Mouse (Mus musculus) CH12.LX (cell line): ENCODE results near the gene Cul9. TPM values are rescaled to one million over a fixed set of nuclear protein-coding genes. Genes with fewer than 3 reads are reported as not detected.
"Not testable (repeated sequence)": the region's sequence is repeated elsewhere in the genome, so short reads cannot be mapped to it uniquely, and the experiment has no call there.

ENCODE experiments used
- DNase-seq: peaks from one replicate; pipeline ENCODE4 v3.0.0-alpha.2; 2013; ENCODE audit errors: extremely low read depth
- H3K27ac ChIP-seq: 2 replicates; pipeline ENCODE4 v1.5.1; 2012; ENCODE audit warnings: low read depth, mild to moderate bottlenecking, control low read depth, moderate library complexity; ENCODE audit not compliant: insufficient read depth
- H3K27me3 ChIP-seq: replicated peaks from 2 replicates; pipeline ENCODE3; 2012; ENCODE audit warnings: inconsistent platforms
- H3K36me3 ChIP-seq, 2 experiments: replicated peaks in 1 of 2; 2 replicates each; pipeline versions ENCODE3 to v1.6.1; 2012; ENCODE audit warnings: inconsistent platforms in 1 of 2, low read length in 1 of 2, mild to moderate bottlenecking in 1 of 2, mixed read lengths in 1 of 2, moderate library complexity in 1 of 2; ENCODE audit not compliant: control insufficient read depth in 1 of 2, insufficient read depth in 1 of 2
- H3K4me1 ChIP-seq, 2 experiments: 2 replicates each; pipeline ENCODE4 v1.6.1; 2012; ENCODE audit warnings: inconsistent platforms in 1 of 2, moderate library complexity in 1 of 2; ENCODE audit not compliant: insufficient read depth in 2 of 2, control insufficient read depth in 1 of 2
- H3K4me2 ChIP-seq: 2 replicates; pipeline ENCODE4 v1.6.1; 2012; ENCODE audit warnings: low read depth, mild to moderate bottlenecking, control low read depth; ENCODE audit not compliant: poor library complexity, insufficient read depth, severe bottlenecking
- H3K4me3 ChIP-seq, 3 experiments: fragments of 150-350 bp in 1 of 3; sonication (generic) in 1 of 3; replicated peaks in 1 of 3; 2 replicates each; pipeline versions ENCODE3 to v1.5.1; 2011 to 2012; ENCODE audit warnings: low read depth in 2 of 3, low read length in 2 of 3, mild to moderate bottlenecking in 2 of 3, moderate library complexity in 2 of 3, control low read depth in 1 of 3, improper control_type of control experiment in 1 of 3, inconsistent platforms in 1 of 3, mixed read lengths in 1 of 3; ENCODE audit not compliant: poor library complexity in 1 of 3
- H3K79me2 ChIP-seq: replicated peaks from 2 replicates; pipeline ENCODE4 v1.6.1; 2012; ENCODE audit warnings: mild to moderate bottlenecking, moderate library complexity; ENCODE audit not compliant: control insufficient read depth, poor library complexity, insufficient read depth, severe bottlenecking; ENCODE audit errors: extremely low read depth
- H3K9ac ChIP-seq: 2 replicates; pipeline ENCODE4 v1.6.1; 2012; ENCODE audit warnings: low read depth, mild to moderate bottlenecking, control low read depth, moderate library complexity; ENCODE audit not compliant: insufficient read depth
- H3K9me3 ChIP-seq: replicated peaks from 2 replicates; pipeline ENCODE3; 2012; ENCODE audit warnings: low read length, inconsistent platforms, mixed read lengths
- CHD2 ChIP-seq: IDR thresholded peaks from 2 replicates; pipeline ENCODE4 v1.6.1; 2011; ENCODE audit warnings: low read length, improper control_type of control experiment
- CTCF ChIP-seq, 2 experiments: IDR thresholded peaks in 1 of 2; conservative IDR thresholded peaks in 1 of 2; 2 replicates each; pipeline ENCODE4 v1.5.1; 2011 to 2012; ENCODE audit warnings: low read depth in 2 of 2, low read length in 2 of 2, improper control_type of control experiment in 1 of 2, inconsistent platforms in 1 of 2, mild to moderate bottlenecking in 1 of 2, moderate library complexity in 1 of 2
- E2F4 ChIP-seq: IDR thresholded peaks from 2 replicates; pipeline ENCODE4 v1.6.1; 2011; ENCODE audit warnings: low read depth, low read length, improper control_type of control experiment; ENCODE audit not compliant: insufficient replicate concordance
- EP300 ChIP-seq: IDR thresholded peaks from 2 replicates; pipeline ENCODE4 v1.6.1; 2011; ENCODE audit warnings: low read length, improper control_type of control experiment
- ETS1 ChIP-seq: conservative IDR thresholded peaks from 2 replicates; pipeline ENCODE4 v1.6.1; 2012; ENCODE audit warnings: low read depth, mild to moderate bottlenecking, inconsistent platforms, low read length, improper control_type of control experiment, moderate library complexity
- HCFC1 ChIP-seq: IDR thresholded peaks from 2 replicates; pipeline ENCODE4 v1.6.1; 2012; ENCODE audit warnings: low read depth, mild to moderate bottlenecking, inconsistent platforms, low read length, improper control_type of control experiment
- JUND ChIP-seq: conservative IDR thresholded peaks from 2 replicates; pipeline ENCODE4 v1.6.1; 2011; ENCODE audit warnings: low read depth, low read length, improper control_type of control experiment
- KAT2A ChIP-seq: IDR thresholded peaks from 2 replicates; pipeline ENCODE4 v1.6.1; 2012; ENCODE audit warnings: low read length, improper control_type of control experiment, inconsistent platforms; ENCODE audit not compliant: insufficient replicate concordance
- POLR2A ChIP-seq: IDR thresholded peaks from 2 replicates; pipeline ENCODE4 v1.6.1; 2011; ENCODE audit warnings: low read depth, mild to moderate bottlenecking, improper control_type of control experiment, low read length
- RCOR1 ChIP-seq: conservative IDR thresholded peaks from 2 replicates; pipeline ENCODE4 v1.6.1; 2012; ENCODE audit warnings: low read depth, mild to moderate bottlenecking, inconsistent platforms, low read length, improper control_type of control experiment
- TBP ChIP-seq: conservative IDR thresholded peaks from 2 replicates; pipeline ENCODE4 v1.6.1; 2011; ENCODE audit warnings: low read depth, low read length, improper control_type of control experiment
- UBTF ChIP-seq: IDR thresholded peaks from 2 replicates; pipeline ENCODE4 v1.6.1; 2012; ENCODE audit warnings: low read depth, mild to moderate bottlenecking, inconsistent platforms, low read length, improper control_type of control experiment, moderate library complexity
- ZKSCAN1 ChIP-seq: IDR thresholded peaks from 2 replicates; pipeline ENCODE4 v1.6.1; 2012; ENCODE audit warnings: low read depth, inconsistent platforms, low read length, improper control_type of control experiment, borderline replicate concordance
- dilution Hi-C: fragments of 300-500 bp; cut with MboI; formaldehyde crosslinking; loops from 2 replicates; pipeline ENCODE4 v1.14.3; 2020; ENCODE audit warnings: low sequenced_read_pairs; ENCODE audit not compliant: extremely low pct_unique_long_range_greater_than_20kb, extremely low pct_ligation_motif_present
- in situ Hi-C: fragments of 300-500 bp; cut with MboI; formaldehyde crosslinking; loops from 3 replicates; pipeline ENCODE4 v1.14.3; 2019; ENCODE audit warnings: low sequenced_read_pairs, low pct_ligation_motif_present, low pct_unique_long_range_greater_than_20kb, mixed read lengths
- polyA plus RNA-seq: library from polyadenylated mRNA; unstranded; fragments of >175 nt; gene quantifications from 2 replicates; pipeline ENCODE4 v1.2.1, GENCODE M21; 2012; ENCODE audit warnings: low read depth; ENCODE audit not compliant: insufficient read length
- total RNA-seq, 2 experiments: library from RNA; depleted of rRNA; stranded (reverse); fragments of 300-350 nt in 1 of 2; fragments of >200 nt in 1 of 2; gene quantifications; 2 replicates each; pipeline ENCODE4 v1.2.3; 2012 to 2014

Cul9 gene
- total and polyA plus RNA-seq, 3 experiments: 0.08 to 0.27 TPM; not detected in 1

- TF ChIP-seq RCOR1: no peak
- TF ChIP-seq UBTF: no peak
- TF ChIP-seq ZKSCAN1: no peak
- no peak for TF ChIP-seq EP300
- TF ChIP-seq KAT2A: no peak
- TF ChIP-seq TBP: 0 out of 2 replicates have a peak, but pooled peaks have one; percentile 53
- no peak for TF ChIP-seq CHD2
- no peak for TF ChIP-seq JUND
- TF ChIP-seq POLR2A: peak; percentile 79
Measured at GRCm38 (mm10) chr17:46496623-46497434, 49.4 kb downstream of the Cul9 start, which contains the start of gene Dnph1 (continued).

GRCm38 (mm10) chr17:46496081-46496480 is 50.1 kb downstream of the Cul9 start:
- DNase-seq, H3K4me2 ChIP-seq, H3K27ac ChIP-seq, H3K9me3 ChIP-seq, dilution Hi-C loops, H3K79me2 ChIP-seq, H3K9ac ChIP-seq, H3K4me3 ChIP-seq, in situ Hi-C loops: not testable (repeated sequence)
- H3K36me3 ChIP-seq: peaks cover 0 to 27% of the 10 kb centered on the region in 2 experiments
- peaks cover 47% of the 10 kb centered on the region for H3K27me3 ChIP-seq
- peaks cover 4 to 13% of the 10 kb centered on the region in 2 experiments; a peak in 3 of 4 replicates for H3K4me1 ChIP-seq

- H3K36me3 ChIP-seq: peaks cover 0 to 22% of the 10 kb centered on the region in 2 experiments
- H3K4me1 ChIP-seq: peaks cover 4 to 13% of the 10 kb centered on the region in 2 experiments; a peak in 3 of 4 replicates
- DNase-seq: no peak
- H3K79me2 ChIP-seq: no peaks in the 10 kb centered on the region
- no peak overlapping the region for H3K9ac ChIP-seq
- no peaks in the 10 kb centered on the region for H3K9me3 ChIP-seq
- TF ChIP-seq POLR2A: no peak
- H3K27me3 ChIP-seq: peaks cover 49% of the 10 kb centered on the region
- in situ Hi-C loops (no loop called here), dilution Hi-C loops (no loop called here)
- H3K4me3 ChIP-seq: no peak overlapping the region
- H3K27ac ChIP-seq: no peak overlapping the region
- no peak overlapping the region for H3K4me2 ChIP-seq
Measured at GRCm38 (mm10) chr17:46495486-46495885, 50.7 kb downstream of the Cul9 start.

- no peak within 1 kb of the TSS for H3K9ac ChIP-seq
- dilution Hi-C loops (no loop called here), in situ Hi-C loops (no loop called here)
- no peak within 1 kb of the TSS for H3K27ac ChIP-seq
- H3K9me3 ChIP-seq: no peaks in the 10 kb centered on the region
- H3K27me3 ChIP-seq: peaks cover 84% of the 10 kb centered on the region
- no peak within 1 kb of the TSS for H3K4me3 ChIP-seq
- H3K36me3 ChIP-seq: no peaks in the 10 kb centered on the region
- H3K4me2 ChIP-seq: no peak within 1 kb of the TSS
- H3K4me1 ChIP-seq: peaks cover 12 to 13% of the 10 kb centered on the region in 2 experiments
- DNase-seq: no peak
- no peak for TF ChIP-seq TBP
- TF ChIP-seq HCFC1: no peak
- no peak for TF ChIP-seq ETS1
- TF ChIP-seq CTCF (conservative IDR thresholded peaks at IDR 0.05 in 1 of 2, IDR thresholded peaks at IDR 0.05 in 1 of 2; ENCODE audit: low read depth in 2 of 2, low read length in 2 of 2): no peak
- no peak for TF ChIP-seq UBTF
- no peak for TF ChIP-seq E2F4
- TF ChIP-seq, all 38 proteins: peak for 0
- H3K79me2 ChIP-seq: no peaks in the 10 kb centered on the region
Measured at GRCm38 (mm10) chr17:46487431-46487830, 58.8 kb downstream of the Cul9 start, which contains the start of gene Ttbk1. TSS of gene Ttbk1 (minus strand) at chr17:46487675.
